Mouse (Mus musculus): ENCODE measurements around the gene Ier3.

- no peak for TF ChIP-seq CTCF (conservative IDR thresholded peaks at IDR 0.05; ENCODE audit: insufficient read depth, insufficient read length, low read depth, low read length)
- no peak for TF ChIP-seq POLR2A (IDR thresholded peaks at IDR 0.05; ENCODE audit: low read depth, low read length)
These were observed 47.5 kb downstream of the Ier3 start for GRCm38 (mm10) chr17:35868961-35869345.
